Mouse (Mus musculus) gastrocnemius, postnatal 36 days (tissue): ENCODE measurements around the gene Dnmbp. TPM values are rescaled to one million over a fixed set of nuclear protein-coding genes. Genes with fewer than 3 reads are reported as not detected.

ENCODE experiments used
- DNase-seq, 2 experiments: peaks; one replicate each; pipeline ENCODE4 v3.0.0; 2022
- intact Hi-C: fragments of 180-260 bp; cut with DNase I; formaldehyde crosslinking; loops from one replicate; pipeline ENCODE4 v1.15.1; 2025
- total RNA-seq, 2 experiments: library from RNA; stranded (reverse); gene quantifications; 2 replicates each; pipeline ENCODE4 v1.2.3; 2021

Dnmbp gene
- total RNA-seq, 2 experiments from 2014 or later: 8.3 to 9.7 TPM

GRCm38 (mm10) chr19:43882895-43883573 is 57.0 kb downstream of the Dnmbp start:
- intact Hi-C loops: no loop called here
- DNase-seq: peak in 1 of 2 experiments; percentile 9

GRCm38 (mm10) chr19:43881615-43882014 is 58.4 kb downstream of the Dnmbp start:
- intact Hi-C loops: no loop called here

GRCm38 (mm10) chr19:43880420-43880819 is 59.6 kb downstream of the Dnmbp start:
- DNase-seq: no peak
- intact Hi-C loops: no loop called here

More at GRCm38 (mm10) chr19:43881615-43882014, 58.4 kb downstream of the Dnmbp start:
- DNase-seq: no peak

- DNase-seq: peak; percentile 62 to 64
- intact Hi-C loops: no loop called here
Measured at GRCm38 (mm10) chr19:43879401-43880212, 60.4 kb downstream of the Dnmbp start.

- intact Hi-C loops: no loop called here
- DNase-seq: no peak
Measured at GRCm38 (mm10) chr19:43878111-43879092, 61.6 kb downstream of the Dnmbp start.

- DNase-seq: no peak
- intact Hi-C loops: no loop called here
Measured at GRCm38 (mm10) chr19:43877364-43877763, 62.6 kb downstream of the Dnmbp start.

GRCm38 (mm10) chr19:43875996-43876395 is 64.0 kb downstream of the Dnmbp start:
- DNase-seq: peak; percentile 37 to 42
- intact Hi-C loops: no loop called here

- no peak for DNase-seq
- intact Hi-C loops: no loop called here
Measured at GRCm38 (mm10) chr19:43874351-43874750, 65.6 kb downstream of the Dnmbp start.

GRCm38 (mm10) chr19:43870418-43870817 is 69.6 kb downstream of the Dnmbp start:
- no peak for DNase-seq
- intact Hi-C loops: no loop called here

- no peak for DNase-seq
- intact Hi-C loops: no loop called here
Measured at GRCm38 (mm10) chr19:43857347-43857746, 82.6 kb downstream of the Dnmbp start.

- intact Hi-C loops: loop anchor here (2.0 kb wide), 1 partner anchor 54 kb away; no protein-coding TSS in a partner anchor
- peak in 1 of 2 experiments; percentile 8 for DNase-seq
Measured at GRCm38 (mm10) chr19:43852837-43853545, 87.0 kb downstream of the Dnmbp start.

- intact Hi-C loops: loop anchor here (2.0 kb wide), 1 partner anchor 55 kb away; no protein-coding TSS in a partner anchor
- DNase-seq: peak in 1 of 2 experiments; percentile 6
Measured at GRCm38 (mm10) chr19:43851996-43852630, 87.9 kb downstream of the Dnmbp start.

- DNase-seq: peak in 1 of 2 experiments; percentile 2
Measured at GRCm38 (mm10) chr19:43850026-43850425, 90.0 kb downstream of the Dnmbp start.

GRCm38 (mm10) chr19:43847966-43848365 is 92.0 kb downstream of the Dnmbp start:
- intact Hi-C loops: no loop called here
- DNase-seq: no peak

More at GRCm38 (mm10) chr19:43850026-43850425, 90.0 kb downstream of the Dnmbp start:
- intact Hi-C loops: no loop called here

GRCm38 (mm10) chr19:43847056-43847455 is 92.9 kb downstream of the Dnmbp start:
- no peak for DNase-seq
- intact Hi-C loops: no loop called here

GRCm38 (mm10) chr19:43845331-43845908 is 94.6 kb downstream of the Dnmbp start:
- intact Hi-C loops: no loop called here
- no peak for DNase-seq

- DNase-seq: no peak
- intact Hi-C loops: no loop called here
Measured at GRCm38 (mm10) chr19:43843184-43843583, 96.8 kb downstream of the Dnmbp start.

- intact Hi-C loops: loop anchor here (2.0 to 5.0 kb wide), 2 partner anchors 110 to 126 kb away; partner anchors contain the start of gene Dnmbp
- peak; percentile 42 to 62 for DNase-seq
Measured at GRCm38 (mm10) chr19:43832425-43833069, 107.4 kb downstream of the Dnmbp start.
